Mouse (Mus musculus): ENCODE measurements around the gene Tamm41.

Gene Tamm41

DNA sequence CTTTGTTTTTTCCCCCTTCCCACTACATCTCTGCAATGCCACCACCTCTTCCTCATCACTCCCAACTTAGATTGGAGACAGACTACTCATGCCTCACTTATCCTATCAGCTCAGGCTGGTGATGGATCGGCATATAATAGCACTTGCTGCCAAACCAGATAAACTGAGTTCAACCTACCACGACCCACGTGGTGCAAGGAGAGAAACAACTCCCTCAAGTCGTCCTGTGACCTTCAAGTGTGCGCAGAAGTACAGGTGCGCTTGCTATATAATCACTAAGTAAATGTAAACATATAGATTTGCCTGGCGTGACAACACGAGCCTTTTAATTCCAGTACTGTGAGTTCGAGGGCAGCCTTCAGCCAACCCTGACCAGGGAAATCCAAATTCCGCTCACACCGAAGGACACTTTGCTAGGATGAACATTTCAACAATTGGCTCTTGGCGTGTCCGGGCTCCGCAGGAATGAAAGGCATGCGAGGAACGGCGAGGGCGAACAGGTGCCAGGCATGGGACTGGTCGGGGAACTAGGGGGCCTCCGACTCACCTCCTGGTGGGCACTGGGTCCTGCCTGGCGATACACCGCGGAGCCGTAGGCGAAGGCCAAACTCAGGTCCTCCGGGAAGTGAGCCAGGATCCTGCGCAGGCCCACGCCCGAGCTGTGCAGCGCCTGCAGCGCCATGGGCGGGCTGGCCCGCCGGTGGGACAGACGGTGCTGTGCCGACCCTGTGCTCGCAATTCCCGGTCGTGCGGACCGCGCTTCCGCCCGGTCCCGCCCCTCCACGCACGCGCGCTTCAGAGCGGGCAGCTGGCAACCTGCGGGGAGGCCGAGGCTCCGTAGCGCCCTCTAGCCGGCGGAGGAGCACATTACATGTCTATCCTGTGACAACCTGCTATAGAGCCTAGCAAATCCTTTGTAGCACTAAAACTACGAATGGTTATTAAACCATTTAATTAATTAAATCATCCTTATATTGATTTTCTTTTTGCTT is at the start of gene Tamm41:
Tamm41 (minus strand) TSS at position 774 of the 992 bp plus-strand sequence.
- peak; percentile 84 for DNase-seq

- DNase-seq = no peak
Observed at GRCm38 (mm10) chr6:115085274-115085841, 47.7 kb upstream of the Tamm41 start.

- DNase-seq = no peak
Observed at GRCm38 (mm10) chr6:115076781-115077575, 39.3 kb upstream of the Tamm41 start.

DNA sequence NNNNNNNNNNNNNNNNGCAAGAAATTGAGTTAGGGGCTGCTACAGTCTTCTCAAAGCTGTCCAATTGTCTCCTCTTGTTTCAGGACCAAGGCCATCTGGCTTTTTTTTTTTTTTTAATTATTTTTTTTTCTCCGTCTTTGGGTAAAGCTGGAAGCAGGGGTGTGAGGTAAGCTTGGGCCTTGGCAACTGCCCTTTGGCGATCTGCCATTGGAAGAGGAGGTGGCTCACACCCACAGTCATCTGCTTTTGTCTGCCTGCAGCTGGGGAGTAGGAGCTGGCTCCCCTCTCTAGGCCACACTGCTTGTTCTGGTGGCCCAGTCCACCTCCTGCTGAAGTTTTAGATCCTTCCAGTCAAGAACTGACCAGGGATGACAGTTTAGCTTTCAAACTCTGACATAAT is 34.3 kb upstream of the Tamm41 start:
- DNase-seq = no peak

- DNase-seq = peak; percentile 49
Observed at GRCm38 (mm10) chr6:115065411-115066241, 27.9 kb upstream of the Tamm41 start.

- DNase-seq = no peak
Observed at GRCm38 (mm10) chr6:115062605-115063350, 25.1 kb upstream of the Tamm41 start.

DNA sequence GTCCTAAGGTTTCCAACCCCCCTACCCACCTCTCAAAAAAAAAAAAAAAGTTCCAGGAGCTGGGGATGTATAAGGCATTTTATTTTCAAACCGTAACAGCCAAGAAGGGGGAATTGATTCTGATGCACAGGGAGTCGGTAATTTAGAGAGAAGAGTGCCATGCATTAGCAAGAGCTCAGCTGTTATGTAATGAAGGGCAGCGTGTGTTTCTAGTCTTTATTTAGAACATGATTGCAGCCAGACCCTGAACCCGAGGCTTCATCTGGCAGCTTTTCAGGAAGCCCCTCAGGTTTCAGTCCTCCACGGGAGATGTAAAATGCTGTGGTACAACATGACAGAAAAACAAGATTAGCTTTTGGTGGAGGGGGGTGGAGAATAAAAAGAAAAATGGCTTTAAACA is 21.6 kb upstream of the Tamm41 start:
- no peak for DNase-seq

DNA sequence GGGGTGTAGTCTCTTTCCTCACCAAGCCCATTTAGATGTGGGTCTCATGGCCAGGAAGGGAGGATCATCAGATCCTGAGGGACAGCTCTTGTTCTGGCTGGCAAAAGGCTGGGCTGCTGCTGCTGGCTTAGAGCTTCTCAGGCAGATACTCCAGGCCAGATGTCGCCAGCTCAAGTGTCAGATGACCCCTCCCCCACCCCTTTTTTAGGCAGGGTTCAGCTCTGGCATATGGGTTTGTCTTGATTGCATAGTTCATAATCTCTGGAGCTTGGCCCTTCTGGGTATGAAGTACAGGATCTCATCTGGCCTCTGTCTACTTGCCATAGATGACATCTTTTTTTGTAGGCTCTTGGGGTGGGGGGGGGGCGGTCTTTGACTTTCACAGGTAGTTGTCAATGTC is 19.0 kb upstream of the Tamm41 start:
- DNase-seq = no peak

DNA sequence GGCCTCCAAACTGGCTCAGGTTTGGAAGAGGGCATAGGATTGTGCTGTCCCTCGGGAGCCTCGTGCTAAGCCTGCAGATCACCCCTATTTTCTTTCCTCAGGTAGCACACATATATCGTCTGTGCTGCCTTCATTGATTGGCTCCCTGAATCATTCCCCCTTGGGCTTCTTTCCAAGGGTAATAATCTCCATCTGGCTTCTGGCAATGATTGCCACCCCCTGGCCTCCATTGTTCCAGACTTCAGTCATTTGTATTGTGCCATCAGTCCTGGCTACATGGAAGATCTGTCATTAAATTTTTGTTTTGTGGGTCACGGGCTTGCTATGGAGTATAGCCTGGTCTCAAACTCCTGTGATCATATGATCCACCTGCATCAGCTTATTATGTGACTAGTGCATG is 17.8 kb upstream of the Tamm41 start:
- DNase-seq = no peak

DNA sequence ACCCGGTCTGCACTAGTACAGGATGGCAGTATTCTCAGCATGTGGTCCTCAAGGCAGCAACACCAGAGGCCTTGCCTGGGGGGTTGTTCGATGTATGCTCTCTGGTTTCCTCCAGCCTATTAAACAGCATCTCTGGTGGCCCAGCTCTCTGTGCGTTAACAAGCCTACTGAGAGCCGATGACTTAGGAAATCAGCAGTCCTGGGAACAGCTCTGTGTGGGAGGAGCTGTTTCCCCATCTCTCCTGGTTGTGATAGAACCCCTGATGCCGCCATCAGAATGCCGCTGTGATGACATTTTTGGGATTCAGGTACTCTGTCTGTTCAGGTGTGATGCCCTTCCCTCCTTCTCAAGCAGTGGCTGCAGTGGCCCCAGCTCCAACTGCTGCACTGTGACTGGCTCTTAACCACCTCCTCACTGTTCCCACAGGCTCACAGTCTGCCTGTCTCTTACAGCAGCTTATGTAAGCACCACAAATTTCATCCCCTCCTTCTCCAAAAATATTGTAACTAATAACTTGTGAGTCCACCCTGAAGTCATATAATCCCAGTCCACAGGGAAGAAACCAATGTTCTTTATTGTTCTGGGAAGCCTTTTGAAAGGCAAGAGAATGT is 14.0 kb upstream of the Tamm41 start:
- DNase-seq = no peak

DNA sequence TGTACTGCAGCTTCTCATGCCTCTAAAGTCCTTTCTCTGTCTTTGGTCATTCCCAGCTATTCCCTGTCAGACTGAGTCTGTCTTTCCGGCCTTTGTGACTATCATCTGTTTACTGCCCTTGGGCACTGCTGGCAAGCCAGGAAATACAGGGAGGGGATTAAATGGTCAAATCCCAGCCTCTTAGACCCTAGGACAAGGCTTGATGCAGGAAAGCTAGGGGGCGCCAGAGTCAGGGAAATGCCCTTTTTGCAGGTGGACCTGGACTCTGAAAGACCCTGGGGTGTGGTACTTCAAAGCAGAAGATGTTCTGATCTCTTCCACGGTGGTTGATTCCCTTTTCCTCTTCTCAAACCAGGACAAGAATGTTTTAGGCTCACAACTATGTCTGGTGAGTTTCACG is 11.3 kb upstream of the Tamm41 start:
- DNase-seq = no peak

DNA sequence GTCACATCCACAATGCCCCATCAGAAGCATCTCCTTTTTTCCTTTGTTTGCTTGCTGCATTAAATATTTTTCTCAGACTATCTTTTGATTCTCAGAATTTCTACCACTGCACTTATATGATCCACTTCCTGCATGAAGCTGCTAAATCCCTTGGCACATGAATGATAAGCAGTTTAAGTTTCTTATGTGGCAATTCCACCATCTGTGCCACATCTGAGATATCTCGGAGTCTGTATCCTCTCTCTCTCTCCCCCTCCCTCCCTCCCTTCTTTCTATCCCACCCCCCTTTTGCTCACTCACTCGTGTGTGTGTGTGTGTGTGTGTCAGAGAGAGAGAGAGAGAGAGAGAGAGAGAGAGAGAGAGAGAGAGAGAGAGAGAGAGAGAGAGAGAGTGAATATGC is 10.1 kb upstream of the Tamm41 start:
- DNase-seq = no peak

- no peak for DNase-seq
Observed at GRCm38 (mm10) chr6:115046064-115046463, 8.4 kb upstream of the Tamm41 start.

GRCm38 (mm10) chr6:115044709-115045108 is 7.0 kb upstream of the Tamm41 start:
- DNase-seq = no peak

DNA sequence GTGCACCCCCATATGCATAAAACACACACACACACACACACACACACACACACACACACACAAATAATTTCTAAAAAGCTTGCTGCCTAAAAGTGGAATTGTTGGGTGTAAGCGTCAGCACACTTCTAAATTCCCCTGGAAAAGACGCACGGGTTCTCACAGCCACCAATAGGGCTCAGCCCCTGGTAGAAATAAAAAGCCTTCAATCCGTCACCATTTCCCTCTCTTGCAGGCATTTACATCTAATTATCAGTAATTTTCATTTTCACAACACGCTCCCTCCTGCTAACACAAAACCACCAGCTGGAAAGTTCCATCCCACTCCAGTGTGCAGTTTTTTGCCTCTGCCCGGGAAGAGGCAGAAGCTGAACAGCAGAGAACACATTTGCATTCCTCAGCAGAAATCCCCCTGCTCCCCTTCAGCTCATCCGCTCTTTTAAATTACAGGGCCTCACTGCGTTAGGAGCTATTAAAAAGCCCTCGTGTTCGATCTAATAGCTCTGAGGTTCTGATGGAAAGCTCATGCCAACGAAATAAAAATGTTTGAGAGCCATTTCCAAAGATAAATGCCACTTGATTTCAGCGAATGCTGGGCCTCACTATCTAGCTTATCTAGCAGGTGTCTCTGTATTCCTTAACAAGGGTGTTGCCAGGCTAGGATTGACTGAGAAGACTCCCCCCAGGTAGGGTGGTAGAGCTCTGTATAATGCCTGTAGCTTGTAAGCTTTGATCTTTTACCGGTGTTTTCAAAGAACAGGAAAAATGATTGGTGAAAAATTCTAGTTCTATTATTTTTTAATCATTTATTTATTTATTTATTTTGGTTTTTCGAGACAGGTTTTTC is 6.2 kb upstream of the Tamm41 start:
- DNase-seq = no peak

DNA sequence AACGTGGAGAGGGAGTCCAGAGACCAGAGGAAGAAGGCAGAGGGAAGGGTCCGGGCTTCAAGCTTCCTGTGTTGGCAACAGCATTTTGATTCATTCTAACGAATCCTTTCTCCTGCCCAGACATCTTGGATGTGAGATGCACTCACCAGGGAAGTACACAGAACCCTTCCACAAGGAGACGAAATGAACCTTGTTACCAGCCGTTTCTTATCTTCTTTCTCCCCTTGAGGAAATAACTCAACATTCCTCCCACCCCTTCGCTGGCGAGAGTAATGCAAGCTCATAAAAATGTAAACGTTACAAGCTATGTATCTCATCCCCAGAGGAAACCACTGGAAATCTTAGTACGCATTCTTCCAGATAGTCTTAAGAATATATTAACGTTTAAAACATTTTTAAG is 4.9 kb upstream of the Tamm41 start:
- no peak for DNase-seq

DNA sequence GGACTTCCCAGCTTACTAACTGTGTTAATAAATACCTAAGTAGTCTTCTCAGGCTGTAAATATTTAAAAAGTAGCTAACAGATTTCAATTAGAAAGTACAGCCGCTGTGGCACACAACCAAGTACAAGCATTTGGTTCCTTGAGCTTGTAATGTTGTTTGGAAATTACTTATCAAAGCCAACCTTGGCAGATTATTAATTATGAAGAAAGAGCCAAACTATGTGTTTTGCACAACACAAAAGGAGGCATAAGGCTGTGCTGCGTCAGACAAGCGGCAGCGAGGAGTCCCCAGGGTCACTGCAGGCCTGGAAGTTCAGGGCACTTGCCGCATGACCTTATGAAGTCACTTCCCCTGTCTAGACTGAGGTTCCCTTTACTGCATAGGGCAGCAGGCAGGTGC is 4.2 kb downstream of the Tamm41 start:
- DNase-seq = peak; percentile 89

DNA sequence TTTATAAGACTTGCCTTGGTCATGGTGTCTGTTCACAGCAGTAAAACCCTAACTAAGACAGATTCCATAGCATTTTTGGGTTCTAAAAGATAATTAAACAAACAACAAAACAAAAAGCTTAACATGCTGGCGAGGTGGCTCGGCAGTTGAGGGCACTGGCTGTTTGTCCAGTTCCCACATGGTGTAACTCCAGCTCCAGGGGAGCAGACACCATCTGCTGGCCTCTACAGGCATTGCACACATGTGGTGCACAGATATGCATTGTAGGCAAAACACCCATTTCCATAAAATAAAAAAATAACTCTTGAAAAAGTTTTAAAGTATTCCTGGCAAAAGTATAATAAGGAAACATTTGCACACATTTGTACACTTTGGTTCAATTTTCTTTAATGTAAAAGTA is 7.6 kb downstream of the Tamm41 start:
- DNase-seq = no peak

DNA sequence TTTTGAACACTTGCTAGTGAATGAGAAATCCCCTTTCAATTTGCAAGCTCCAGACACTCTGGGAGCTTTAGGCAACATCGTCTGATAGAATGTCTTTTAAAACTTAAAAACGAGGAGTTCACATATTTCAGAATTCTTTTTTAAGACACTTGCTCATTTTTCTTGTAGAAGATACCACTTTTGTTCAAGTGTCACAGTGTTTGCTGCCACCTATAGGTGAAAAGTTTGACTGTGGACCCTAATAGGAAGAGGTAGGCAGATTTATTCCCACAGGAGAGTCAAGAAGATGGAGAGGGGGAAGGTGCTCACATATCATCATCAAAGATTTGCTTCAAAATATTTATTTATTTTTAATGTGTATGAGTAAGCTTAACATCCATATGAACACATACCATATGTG is 8.4 kb downstream of the Tamm41 start:
- DNase-seq = peak; percentile 74

DNA sequence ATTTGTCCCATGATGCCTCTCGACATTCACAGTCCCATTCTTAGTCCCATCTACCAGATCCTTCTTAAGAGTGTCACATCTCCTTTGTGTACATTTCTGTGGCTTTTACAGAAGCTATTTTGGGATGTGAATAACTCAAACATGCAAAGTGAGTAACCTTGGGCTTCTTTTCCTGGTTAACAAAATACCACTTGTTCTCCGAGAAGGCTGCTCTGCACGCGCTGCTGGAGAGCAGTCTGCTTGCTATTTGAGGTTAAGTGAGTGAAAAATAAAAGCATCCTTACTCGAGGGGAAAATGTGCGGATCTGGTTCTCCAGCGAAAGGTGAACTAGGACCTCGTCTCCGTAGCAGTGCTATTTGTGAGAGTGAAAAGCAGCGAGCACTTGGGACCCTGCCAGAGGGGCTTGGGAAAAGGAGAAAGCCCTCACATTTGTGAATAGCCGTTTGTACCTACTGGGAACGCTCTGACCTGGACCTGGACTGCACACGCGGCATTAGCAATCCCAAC is 10.1 kb downstream of the Tamm41 start:
- no peak for DNase-seq

Data from kidney, adult 9 months (tissue).